Mouse (Mus musculus) limb, embryonic 14.5 days (tissue): ENCODE results near the gene Gm13275. TPM values are rescaled to one million over a fixed set of nuclear protein-coding genes. Genes with fewer than 3 reads are reported as not detected.
"Not testable (repeated sequence)": the region's sequence is repeated elsewhere in the genome, so short reads cannot be mapped to it uniquely, and the experiment has no call there.

Experiments
- ATAC-seq: fragments of 200-750 bp; cut with Nextera tagmentation; 2 replicates; pipeline ENCODE4 v1.8.0; 2017; ENCODE audit warnings: low read depth, moderate number of reproducible peaks, moderate TSS enrichment; ENCODE audit not compliant: low FRiP score
- DNase-seq: peaks from one replicate; pipeline ENCODE4 v3.0.0-alpha.2; 2015; ENCODE audit warnings: low spot score
- H3K27ac ChIP-seq: fragments of 300-500 bp; sonication (generic); replicated peaks from 2 replicates; pipeline ENCODE4 v1.5.1; 2014; ENCODE audit warnings: low read depth, mild to moderate bottlenecking, low read length, moderate library complexity, mixed read lengths
- H3K27me3 ChIP-seq: fragments of 300-500 bp; sonication (generic); 2 replicates; pipeline ENCODE4 v1.6.1; 2014; ENCODE audit warnings: low read length, mixed read lengths; ENCODE audit not compliant: control insufficient read depth, insufficient read depth
- H3K36me3 ChIP-seq: fragments of 300-500 bp; sonication (generic); 2 replicates; pipeline ENCODE4 v1.6.1; 2014; ENCODE audit warnings: mild to moderate bottlenecking, low read length, moderate library complexity, mixed read lengths; ENCODE audit not compliant: control insufficient read depth, insufficient read depth
- H3K4me1 ChIP-seq: fragments of 300-500 bp; sonication (generic); 2 replicates; pipeline ENCODE4 v1.6.1; 2014; ENCODE audit warnings: antibody characterized with exemption, low read length, mixed read lengths; ENCODE audit not compliant: control insufficient read depth, insufficient read depth
- H3K4me2 ChIP-seq: fragments of 300-500 bp; sonication (generic); replicated peaks from 2 replicates; pipeline ENCODE4 v1.6.1; 2014; ENCODE audit warnings: low read depth, mild to moderate bottlenecking, low read length, moderate library complexity; ENCODE audit not compliant: severe bottlenecking
- H3K4me3 ChIP-seq: fragments of 300-500 bp; sonication (generic); replicated peaks from 2 replicates; pipeline ENCODE4 v1.5.1; 2014; ENCODE audit warnings: low read length
- H3K9ac ChIP-seq: fragments of 300-500 bp; sonication (generic); 2 replicates; pipeline ENCODE4 v1.6.1; 2014; ENCODE audit warnings: mild to moderate bottlenecking, low read depth, low read length, moderate library complexity; ENCODE audit not compliant: severe bottlenecking
- H3K9me3 ChIP-seq: fragments of 300-500 bp; sonication (generic); 2 replicates; pipeline ENCODE4 v1.6.1; 2016; ENCODE audit warnings: low read length; ENCODE audit not compliant: control insufficient read depth
- POLR2A ChIP-seq: fragments of 200-500 bp; IDR thresholded peaks from 2 replicates; pipeline ENCODE4 v1.8.0; 2012; ENCODE audit warnings: inconsistent platforms, mild to moderate bottlenecking, moderate library complexity, borderline replicate concordance; ENCODE audit not compliant: insufficient read depth, insufficient read length; ENCODE audit errors: extremely low read depth
- WGBS: fragments of 180-500 bp; shearing (Covaris S2); extraction: QIAGEN DNeasy Blood & Tissue Kit; methylation state at CpG from one replicate; pipeline ENCODE4 v1.1.7; 2014; 5-methylcytosine and 5-hydroxymethylcytosine counted together
- polyA plus RNA-seq, 2 experiments: library from polyadenylated mRNA; depleted of rRNA in 1 of 2; stranded (reverse) in 1 of 2; unstranded in 1 of 2; fragments of >200 nt; fragmentation: Nextera tagmentation in 1 of 2; extraction: Ambion mirVana in 1 of 2; gene quantifications; 2 replicates each; pipeline versions ENCODE4 v1.2.1 to v1.2.3; 2012 to 2014

The Gm13275 gene
- polyA plus RNA-seq, 2 experiments = not detected

DNA sequence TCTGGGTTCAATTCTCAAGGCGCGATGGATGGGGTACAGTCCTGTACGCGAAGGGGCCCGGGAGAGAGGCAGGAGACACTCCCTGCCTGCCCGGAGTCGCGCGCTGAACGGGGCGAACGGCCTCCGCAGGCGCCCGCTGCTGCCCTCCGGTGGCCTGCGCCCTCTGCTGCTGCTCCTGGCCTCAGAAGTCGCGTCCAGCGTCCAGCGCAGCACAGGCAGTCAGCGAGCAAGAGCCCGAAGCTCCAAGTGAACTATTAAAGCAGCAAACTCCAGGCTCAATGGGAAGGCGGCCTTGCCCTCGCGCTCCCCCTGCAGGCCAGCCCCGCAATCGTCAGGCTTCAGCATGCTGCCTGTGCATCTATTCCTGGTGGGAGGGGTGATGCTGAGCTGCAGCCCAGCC lies 33.9 kb upstream of the Gm13275 start:
- TF ChIP-seq POLR2A = peak; percentile 57; the same call in 1 of the 2 replicates
- H3K9ac ChIP-seq, H3K27ac ChIP-seq: not testable (repeated sequence)

DNA sequence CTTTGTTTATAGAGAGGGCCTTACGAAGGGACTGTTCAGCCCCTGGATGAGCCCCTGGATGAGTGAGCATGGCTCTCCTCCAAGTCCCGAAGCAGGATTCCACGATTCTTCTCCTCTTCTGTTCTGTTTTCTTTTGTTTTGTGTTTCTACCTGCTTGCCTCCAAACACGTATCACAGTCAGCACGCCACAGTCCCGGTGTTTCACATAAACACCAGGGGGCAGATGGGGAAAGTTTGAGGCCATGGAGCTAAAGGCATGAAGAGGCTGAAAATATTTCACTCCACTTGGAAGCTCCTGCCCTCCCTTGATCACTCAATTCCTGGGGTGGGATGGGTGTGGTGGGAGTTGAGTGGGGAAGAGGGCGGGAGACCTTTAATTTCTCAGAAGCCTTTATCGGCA lies 32.5 kb upstream of the Gm13275 start:
- not testable (repeated sequence) for H3K36me3 ChIP-seq, DNase-seq, H3K4me3 ChIP-seq, H3K9ac ChIP-seq, H3K9me3 ChIP-seq, H3K4me1 ChIP-seq, H3K27me3 ChIP-seq, ATAC-seq, H3K27ac ChIP-seq, H3K4me2 ChIP-seq
- WGBS = 62% methylated on average over 6 of the region's 8 CpGs

More for the DNA sequence above, 33.9 kb upstream of the Gm13275 start:
- peak; percentile 68 for DNase-seq
- peak overlapping the region; percentile 31 for H3K4me3 ChIP-seq
- not testable (repeated sequence) for H3K4me1 ChIP-seq, H3K27me3 ChIP-seq, H3K36me3 ChIP-seq, ATAC-seq, H3K9me3 ChIP-seq
- 4% methylated on average over 12 of the region's 28 CpGs for WGBS
- H3K4me2 ChIP-seq = peak overlapping the region; percentile 37; the same call in 1 of the 2 replicates

DNA sequence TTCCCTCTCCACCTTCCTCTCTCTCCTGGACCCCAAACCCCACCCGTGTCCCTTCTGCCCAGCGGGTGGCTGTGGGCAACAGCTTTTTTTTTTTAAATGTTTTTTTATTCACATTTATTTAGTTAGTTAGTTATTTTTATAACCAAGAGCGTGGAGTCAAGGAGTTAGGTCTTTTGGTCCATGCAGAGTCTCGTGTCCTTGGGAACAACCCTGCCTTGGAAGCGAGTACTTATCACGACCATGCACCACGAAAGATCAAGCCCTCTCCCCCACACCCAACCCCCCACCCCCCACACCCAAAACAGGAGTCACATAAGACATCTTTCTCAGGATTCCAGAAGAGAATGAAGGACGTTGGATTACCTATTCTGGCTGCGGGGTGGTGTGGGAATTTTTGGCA lies 31.9 kb upstream of the Gm13275 start:
- not testable (repeated sequence) for H3K27ac ChIP-seq, H3K36me3 ChIP-seq, H3K9me3 ChIP-seq, H3K4me2 ChIP-seq, DNase-seq, H3K9ac ChIP-seq, H3K4me3 ChIP-seq, H3K4me1 ChIP-seq, ATAC-seq, H3K27me3 ChIP-seq
- 75% methylated on average over 8 of the region's 9 CpGs for WGBS

DNA sequence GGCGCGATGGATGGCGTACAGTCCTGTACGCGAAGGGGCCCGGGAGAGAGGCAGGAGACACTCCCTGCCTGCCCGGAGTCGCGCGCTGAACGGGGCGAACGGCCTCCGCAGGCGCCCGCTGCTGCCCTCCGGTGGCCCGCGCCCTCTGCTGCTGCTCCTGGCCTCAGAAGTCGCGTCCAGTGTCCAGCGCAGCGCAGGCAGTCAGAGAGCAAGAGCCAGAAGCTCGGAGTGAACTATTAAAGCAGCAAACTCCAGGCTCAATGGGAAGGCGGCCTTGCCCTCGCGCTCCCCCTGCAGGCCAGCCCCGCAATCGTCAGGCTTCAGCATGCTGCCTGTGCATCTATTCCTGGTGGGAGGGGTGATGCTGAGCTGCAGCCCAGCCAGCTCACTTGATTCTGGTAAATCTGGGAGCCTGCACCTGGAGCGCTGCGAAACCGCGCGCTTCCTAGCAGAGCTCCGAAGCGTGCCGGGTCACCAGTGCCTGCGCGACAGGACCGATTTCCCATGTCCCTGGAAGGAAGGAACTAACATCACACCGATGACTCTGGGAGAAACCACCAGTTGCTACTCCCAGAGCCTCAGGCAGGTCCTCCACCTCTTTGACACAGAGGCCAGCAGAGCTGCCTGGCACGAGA lies 30.8 kb upstream of the Gm13275 start:
- ATAC-seq, H3K36me3 ChIP-seq, H3K27me3 ChIP-seq, H3K27ac ChIP-seq, H3K4me1 ChIP-seq, H3K9me3 ChIP-seq: not testable (repeated sequence)
- DNase-seq = peak; percentile 59
- 7% methylated on average over 19 of the region's 42 CpGs for WGBS
- Histone ChIP-seq H3K9ac (peak overlapping the region; percentile 28; the same call in 1 of the 2 replicates), H3K4me2 (peak overlapping the region; percentile 39), H3K4me3 (peak overlapping the region; percentile 33)
- 0 out of 2 replicates have a peak, but pooled peaks have one; percentile 32 for TF ChIP-seq POLR2A

DNA sequence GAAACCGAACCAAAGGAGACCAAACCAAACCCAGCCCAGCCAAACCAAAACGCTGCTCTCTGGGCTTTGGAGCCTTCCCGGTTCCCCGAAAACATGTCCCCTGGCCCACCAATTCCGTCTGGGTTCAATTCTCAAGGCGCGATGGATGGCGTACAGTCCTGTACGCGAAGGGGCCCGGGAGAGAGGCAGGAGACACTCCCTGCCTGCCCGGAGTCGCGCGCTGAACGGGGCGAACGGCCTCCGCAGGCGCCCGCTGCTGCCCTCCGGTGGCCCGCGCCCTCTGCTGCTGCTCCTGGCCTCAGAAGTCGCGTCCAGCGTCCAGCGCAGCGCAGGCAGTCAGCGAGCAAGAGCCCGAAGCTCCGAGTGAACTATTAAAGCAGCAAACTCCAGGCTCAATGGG lies 20.8 kb upstream of the Gm13275 start, which contains the start of gene Gm13290:
Gene Gm13290 (plus strand): TSS at position 301 of the 400 bp plus-strand sequence.
- not testable (repeated sequence) for H3K9ac ChIP-seq, H3K4me3 ChIP-seq, H3K27me3 ChIP-seq, ATAC-seq, DNase-seq, H3K4me2 ChIP-seq, H3K36me3 ChIP-seq, H3K4me1 ChIP-seq, H3K27ac ChIP-seq, H3K9me3 ChIP-seq
- WGBS = no CpG with 5 or more reads among the region's 32 CpGs

DNA sequence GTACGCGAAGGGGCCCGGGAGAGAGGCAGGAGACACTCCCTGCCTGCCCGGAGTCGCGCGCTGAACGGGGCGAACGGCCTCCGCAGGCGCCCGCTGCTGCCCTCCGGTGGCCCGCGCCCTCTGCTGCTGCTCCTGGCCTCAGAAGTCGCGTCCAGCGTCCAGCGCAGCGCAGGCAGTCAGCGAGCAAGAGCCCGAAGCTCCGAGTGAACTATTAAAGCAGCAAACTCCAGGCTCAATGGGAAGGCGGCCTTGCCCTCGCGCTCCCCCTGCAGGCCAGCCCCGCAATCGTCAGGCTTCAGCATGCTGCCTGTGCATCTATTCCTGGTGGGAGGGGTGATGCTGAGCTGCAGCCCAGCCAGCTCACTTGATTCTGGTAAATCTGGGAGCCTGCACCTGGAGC lies 17.7 kb upstream of the Gm13275 start, which contains the start of gene Gm13289:
Gene Gm13289 (plus strand): TSS at position 301 of the 400 bp plus-strand sequence.
- not testable (repeated sequence) for DNase-seq, H3K4me2 ChIP-seq, H3K9ac ChIP-seq, H3K4me1 ChIP-seq, H3K9me3 ChIP-seq, H3K27ac ChIP-seq, ATAC-seq, H3K36me3 ChIP-seq, H3K4me3 ChIP-seq, H3K27me3 ChIP-seq
- WGBS = no CpG with 5 or more reads among the region's 29 CpGs

DNA sequence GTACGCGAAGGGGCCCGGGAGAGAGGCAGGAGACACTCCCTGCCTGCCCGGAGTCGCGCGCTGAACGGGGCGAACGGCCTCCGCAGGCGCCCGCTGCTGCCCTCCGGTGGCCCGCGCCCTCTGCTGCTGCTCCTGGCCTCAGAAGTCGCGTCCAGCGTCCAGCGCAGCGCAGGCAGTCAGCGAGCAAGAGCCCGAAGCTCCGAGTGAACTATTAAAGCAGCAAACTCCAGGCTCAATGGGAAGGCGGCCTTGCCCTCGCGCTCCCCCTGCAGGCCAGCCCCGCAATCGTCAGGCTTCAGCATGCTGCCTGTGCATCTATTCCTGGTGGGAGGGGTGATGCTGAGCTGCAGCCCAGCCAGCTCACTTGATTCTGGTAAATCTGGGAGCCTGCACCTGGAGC lies 14.7 kb upstream of the Gm13275 start, which contains the start of gene Gm13272:
Gene Gm13272 (plus strand): TSS at position 301 of the 400 bp plus-strand sequence.
- H3K9me3 ChIP-seq, DNase-seq, H3K36me3 ChIP-seq, H3K4me1 ChIP-seq, H3K9ac ChIP-seq, H3K4me2 ChIP-seq, H3K4me3 ChIP-seq, ATAC-seq, H3K27ac ChIP-seq, H3K27me3 ChIP-seq: not testable (repeated sequence)
- WGBS = no CpG with 5 or more reads among the region's 29 CpGs

DNA sequence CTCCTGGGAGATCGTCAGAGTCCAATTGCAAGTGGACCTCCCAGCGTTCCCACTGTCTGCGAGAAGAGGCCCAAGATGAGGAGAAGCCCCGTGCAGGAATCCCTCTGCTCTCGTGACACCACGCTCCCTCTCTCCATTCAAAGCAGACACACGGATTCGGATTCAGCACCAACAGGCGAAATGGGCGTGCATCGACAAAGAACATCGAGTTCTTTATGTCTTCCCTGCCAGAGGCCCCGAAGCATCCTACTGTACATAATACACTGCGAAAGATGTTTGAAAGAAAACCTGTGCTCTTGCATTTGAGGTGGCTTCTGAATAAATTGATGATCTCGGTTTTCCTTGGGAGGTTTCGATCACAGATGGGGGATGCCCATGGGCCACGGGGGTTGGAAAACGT lies 14.0 kb upstream of the Gm13275 start:
- not testable (repeated sequence) for H3K27ac ChIP-seq, H3K9me3 ChIP-seq, ATAC-seq, H3K4me1 ChIP-seq, H3K27me3 ChIP-seq, H3K9ac ChIP-seq, DNase-seq, H3K36me3 ChIP-seq, H3K4me2 ChIP-seq, H3K4me3 ChIP-seq
- 45% methylated on average over 10 of the region's 18 CpGs for WGBS
